Mouse (Mus musculus) gastrocnemius, postnatal 10 days (tissue): ENCODE measurements around the gene Vmn1r30. TPM values are rescaled to one million over a fixed set of nuclear protein-coding genes. Genes with fewer than 3 reads are reported as not detected.

Experiments
- DNase-seq: peaks from one replicate; pipeline ENCODE4 v3.0.0; 2021; ENCODE audit warnings: mixed read lengths
- long read RNA-seq, 2 experiments: library from polyadenylated mRNA; stranded (forward); transcript quantifications; one replicate each; pipeline ENCODE4 v2.0.0; 2021
- total RNA-seq, 2 experiments: library from RNA; stranded (reverse); gene quantifications; 2 replicates each; pipeline ENCODE4 v1.2.3; 2021

Gene Vmn1r30
- not detected for total RNA-seq
- long read RNA-seq, experiment 1: 0 reads
- long read RNA-seq, experiment 2: 0 reads

- DNase-seq: no peak
These were observed at the start of gene Vmn1r30 for GRCm38 (mm10) chr6:58443285-58443684. Gene Vmn1r30, minus strand, starts transcription at chr6:58443385.

- DNase-seq: no peak
These were observed 32.0 kb upstream of the Vmn1r30 start, which contains the start of gene Vmn1r31 for GRCm38 (mm10) chr6:58475230-58475629. Gene Vmn1r31, minus strand, starts transcription at chr6:58475330.

Other genes with a start within 250 kb of the Vmn1r30 start
- gene Vmn1r27, start 224.6 kb downstream of the Vmn1r30 start, total RNA-seq: not detected
- not detected for gene Vmn1r28, start 181.3 kb downstream of the Vmn1r30 start, total RNA-seq
- gene Vmn1r29, start 141.8 kb downstream of the Vmn1r30 start, total RNA-seq: not detected
- gene Vmn1r31, start 31.9 kb upstream of the Vmn1r30 start, total RNA-seq: not detected
- gene Abcg2, start 141.1 kb upstream of the Vmn1r30 start, total RNA-seq: 10 to 100 TPM; 17.7 to 24.3 TPM